Comparison of ENCODE assay signal across 25 mouse cellular contexts in the genomic region with DNA sequence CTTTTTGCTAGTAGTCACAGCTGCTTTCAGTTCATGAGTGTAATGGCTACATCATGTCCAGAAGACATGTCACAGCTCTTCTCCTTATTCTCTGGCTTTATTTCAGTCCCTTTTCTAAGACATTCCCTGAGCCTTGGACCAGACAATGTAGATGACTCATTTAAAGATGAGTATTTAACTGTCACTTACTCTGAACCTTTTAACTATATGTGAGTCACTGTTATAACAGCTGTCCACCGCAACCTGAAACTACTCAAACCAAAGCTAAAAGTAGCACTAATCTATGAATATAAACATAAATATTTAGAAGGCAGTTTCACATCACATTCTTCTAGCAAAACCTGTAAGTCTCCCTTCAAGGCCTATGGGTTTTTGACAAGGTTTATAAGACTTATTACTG.
"Had no signal": no experiment of that assay in that cellular context is flagged by ENCODE, and none has a peak within 500 bp of the region (broad histone marks: within the 10 kb centered on the region; RNA-seq: fewer than 3 reads in every experiment).

No protein-coding gene starts in this region.

- H3K36me3 ChIP-seq: heart, embryonic 10.5 days; heart, embryonic 13.5 days; heart, embryonic 15.5 days; hindbrain, embryonic 13.5 days; hindbrain, embryonic 15.5 days; kidney, embryonic 15.5 days; limb, embryonic 13.5 days; limb, embryonic 15.5 days; liver, embryonic 12.5 days had no signal

- H3K27ac ChIP-seq: gastrocnemius, adult 2 months; heart, embryonic 10.5 days; heart, embryonic 13.5 days; heart, embryonic 15.5 days; hindbrain, embryonic 13.5 days; hindbrain, embryonic 15.5 days; hindbrain, postnatal 0 days; kidney, embryonic 15.5 days; kidney, postnatal 0 days; limb, embryonic 13.5 days; limb, embryonic 15.5 days; liver, embryonic 12.5 days; liver, embryonic 14.5 days had no signal

- H3K27me3 ChIP-seq: heart, embryonic 13.5 days; heart, embryonic 15.5 days; hindbrain, embryonic 13.5 days; hindbrain, embryonic 15.5 days; kidney, embryonic 15.5 days; limb, embryonic 13.5 days; limb, embryonic 15.5 days; liver, embryonic 12.5 days had no signal

- H3K9me3 ChIP-seq: heart, embryonic 10.5 days; heart, embryonic 15.5 days; hindbrain, embryonic 15.5 days; kidney, embryonic 15.5 days; limb, embryonic 13.5 days; limb, embryonic 15.5 days; liver, embryonic 12.5 days had no signal

- H3K4me3 ChIP-seq: gastrocnemius, adult 2 months; heart, embryonic 10.5 days; heart, embryonic 13.5 days; heart, embryonic 15.5 days; hindbrain, embryonic 13.5 days; hindbrain, embryonic 15.5 days; kidney, embryonic 15.5 days; limb, embryonic 13.5 days; limb, embryonic 15.5 days; liver, embryonic 12.5 days had no signal

- DNase-seq: gastrocnemius, adult 2 months; gastrocnemius, postnatal 10 days; gastrocnemius, postnatal 25 days; heart, adult 18-20 months; heart, postnatal 14 days; heart, postnatal 36 days; kidney, adult 11 months; kidney, adult 2 months; kidney, adult 9 months; kidney, postnatal 25 days; layer of hippocampus, adult 9-11 months; layer of hippocampus, postnatal 36 days; left cerebral cortex, postnatal 4 days had no signal

- H3K4me1 ChIP-seq: heart, embryonic 10.5 days; heart, embryonic 13.5 days; heart, embryonic 15.5 days; hindbrain, embryonic 13.5 days; hindbrain, embryonic 15.5 days; kidney, embryonic 15.5 days; limb, embryonic 13.5 days; limb, embryonic 15.5 days; liver, embryonic 12.5 days had no signal
